Mouse (Mus musculus): Measurements from ENCODE around the gene Hdac7. TPM values are rescaled to one million over a fixed set of nuclear protein-coding genes. Genes with fewer than 3 reads are reported as not detected.

The Hdac7 gene
- polyA plus RNA-seq, 1 experiment from 2014 or later, result 210 TPM

DNA sequence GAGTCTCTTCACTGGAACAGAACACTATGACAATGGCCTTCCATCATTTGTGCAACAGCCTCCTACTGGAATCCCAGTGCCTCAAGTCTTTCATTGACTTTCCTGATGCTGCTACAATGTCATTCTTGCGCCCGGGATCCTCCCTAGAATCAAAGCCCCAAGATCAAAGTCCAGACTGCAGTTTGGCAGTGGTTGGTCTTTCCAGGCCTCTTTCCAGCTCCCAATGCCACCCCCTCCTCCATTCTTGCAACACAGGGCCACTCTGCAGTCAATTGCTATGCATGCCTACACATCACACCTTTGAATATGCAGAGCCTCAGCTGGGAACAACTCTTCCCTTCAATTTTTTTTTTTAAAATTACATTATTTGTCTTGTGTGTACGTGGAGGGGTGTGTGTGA, 16.1 kb upstream of the Hdac7 start:
- ChIA-PET CTCF (interaction anchor here (1.4 to 3.0 kb wide), 2 partner anchors 10 to 103 kb away, joined by 5 to 8 read pairs; partner anchors contain the start of gene Tmem106c), POLR2A (interaction anchor here (0.6 kb wide), 1 partner anchor 35 kb away, joined by 3 read pairs; no protein-coding TSS in a partner anchor)
- DNase-seq (ENCODE audit: low read depth, low spot score) (no peak), ATAC-seq (no peak)
- TF ChIP-seq CTCF (IDR thresholded peaks at IDR 0.05), result no peak
- in situ Hi-C loops (cut with MboI; ENCODE audit: low pct_unique_long_range_greater_than_20kb), result loop anchor here (10.0 to 25.0 kb wide), 2 partner anchors 194 to 302 kb away; partner anchors contain the start of genes Asb8 and Ccdc184
- no peaks in the 10 kb centered on the region for H3K27me3 ChIP-seq

GRCm38 (mm10) chr15:97858431-97858830, 14.1 kb upstream of the Hdac7 start:
- ChIA-PET CTCF (interaction anchor here (1.8 to 3.0 kb wide), 2 partner anchors 8 to 105 kb away, joined by 6 to 8 read pairs; partner anchors contain the start of gene Tmem106c), POLR2A (interaction anchor here (0.5 kb wide), 1 partner anchor 95 kb away, joined by 3 read pairs; no protein-coding TSS in a partner anchor)
- ATAC-seq, result no peak
- no peaks in the 10 kb centered on the region for H3K27me3 ChIP-seq
- TF ChIP-seq CTCF (IDR thresholded peaks at IDR 0.05), result no peak
- in situ Hi-C loops (cut with MboI; ENCODE audit: low pct_unique_long_range_greater_than_20kb), result loop anchor here (25.0 kb wide), 1 partner anchor 304 kb away; the partner anchor contains the start of genes Asb8 and Ccdc184
- DNase-seq (ENCODE audit: low read depth, low spot score), result no peak

- ChIA-PET POLR2A (interaction anchor here (0.6 to 1.0 kb wide), 2 partner anchors 98 to 153 kb away, joined by 3 to 6 read pairs; no protein-coding TSS in a partner anchor), CTCF (interaction anchor here (0.6 to 1.9 kb wide), 6 partner anchors 18 to 187 kb away, joined by 3 to 20 read pairs (median 3); partner anchors contain the start of gene Tmem106c)
- in situ Hi-C loops (cut with MboI; ENCODE audit: low pct_unique_long_range_greater_than_20kb), result loop anchor here (5.0 to 25.0 kb wide), 2 partner anchors 108 to 308 kb away; partner anchors contain the start of genes Asb8, Ccdc184 and Tmem106c
- no peaks in the 10 kb centered on the region for H3K27me3 ChIP-seq
- TF ChIP-seq CTCF (IDR thresholded peaks at IDR 0.05), result no peak
- no peak for ATAC-seq
- DNase-seq (ENCODE audit: low read depth, low spot score), result no peak
Measured at GRCm38 (mm10) chr15:97854551-97854950, 10.2 kb upstream of the Hdac7 start.

DNA sequence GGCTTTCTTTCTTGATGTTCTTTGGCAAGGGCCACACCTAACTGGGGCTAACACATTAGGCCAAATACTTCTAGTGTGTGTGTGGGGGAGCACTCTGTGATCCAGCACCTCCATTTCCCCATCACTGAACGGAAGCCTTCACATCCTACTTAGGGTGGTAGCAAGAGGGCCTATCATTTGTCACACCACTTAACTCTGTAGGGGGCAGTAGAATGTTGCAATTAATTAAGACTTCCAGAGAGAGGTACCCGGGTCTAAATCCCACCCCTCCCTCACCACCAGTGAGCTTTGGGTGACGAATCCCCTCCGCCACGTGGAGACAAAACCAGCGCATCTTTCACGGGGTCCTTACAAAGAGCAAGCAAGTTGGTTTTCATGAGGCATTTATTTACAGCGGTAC, 9.8 kb upstream of the Hdac7 start:
- no peak for ATAC-seq
- TF ChIP-seq CTCF (IDR thresholded peaks at IDR 0.05), result no peak
- no peaks in the 10 kb centered on the region for H3K27me3 ChIP-seq
- no peak for DNase-seq (ENCODE audit: low read depth, low spot score)
- in situ Hi-C loops (cut with MboI; ENCODE audit: low pct_unique_long_range_greater_than_20kb), result loop anchor here (5.0 to 25.0 kb wide), 2 partner anchors 108 to 308 kb away; partner anchors contain the start of genes Asb8, Ccdc184 and Tmem106c
- CTCF ChIA-PET, result interaction anchor here (0.6 to 1.9 kb wide), 8 partner anchors 17 to 196 kb away, joined by 3 to 20 read pairs (median 3); partner anchors contain the start of gene Tmem106c
- POLR2A ChIA-PET, result no interaction called here

DNA sequence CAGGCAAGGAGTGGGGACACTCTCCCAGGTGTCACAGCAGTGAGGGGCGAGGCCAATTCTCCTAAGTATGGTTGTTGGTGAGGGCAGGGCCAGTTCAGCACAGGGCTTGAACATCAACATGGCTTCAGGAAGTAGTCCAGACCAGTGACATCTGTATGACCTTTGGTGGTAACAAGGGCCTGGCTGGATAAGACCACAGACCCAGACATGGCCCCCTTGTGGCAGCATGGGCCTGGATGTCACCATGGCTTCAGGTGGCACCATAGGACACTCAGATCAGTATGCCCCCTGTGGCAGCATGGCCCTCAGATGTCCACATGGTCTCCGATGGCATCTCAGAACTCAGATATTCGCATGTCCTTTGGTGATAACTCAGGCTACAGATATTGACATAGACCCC, 8.0 kb upstream of the Hdac7 start:
- ATAC-seq, result no peak
- in situ Hi-C loops (cut with MboI; ENCODE audit: low pct_unique_long_range_greater_than_20kb), result loop anchor here (5.0 to 25.0 kb wide), 2 partner anchors 110 to 310 kb away; partner anchors contain the start of genes Asb8, Ccdc184 and Tmem106c
- ChIA-PET CTCF (interaction anchor here (2.6 to 5.6 kb wide), 5 partner anchors 69 to 186 kb away, joined by 23 to 31 read pairs (median 25); partner anchors contain the start of genes Slc48a1 and Tmem106c), POLR2A (no interaction called here)
- H3K27me3 ChIP-seq, result no peaks in the 10 kb centered on the region
- no peak for TF ChIP-seq CTCF (IDR thresholded peaks at IDR 0.05)
- DNase-seq (ENCODE audit: low read depth, low spot score), result no peak

DNA sequence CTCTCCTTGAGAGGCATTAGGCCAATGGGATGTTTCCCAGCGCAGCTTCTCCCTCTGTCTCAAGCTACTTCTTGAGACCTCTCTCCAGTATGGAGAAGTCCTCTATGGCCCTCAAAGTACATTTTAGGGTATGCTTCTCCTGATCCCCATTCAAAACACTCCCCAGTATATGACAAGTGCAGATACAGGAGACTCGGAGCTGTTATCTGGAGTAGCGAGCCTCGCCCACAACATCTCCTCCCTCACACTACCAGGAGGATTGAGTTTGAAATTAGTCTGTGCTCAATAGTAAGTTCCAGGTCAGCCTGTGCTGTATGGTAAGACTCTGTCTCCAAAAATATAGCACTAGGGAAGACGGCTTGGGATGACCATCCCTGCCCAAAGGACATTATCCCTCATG, 6.7 kb upstream of the Hdac7 start:
- ChIA-PET POLR2A (interaction anchor here (1.3 kb wide), 1 partner anchor 113 kb away, joined by 3 read pairs; the partner anchor contains the start of gene Tmem106c), CTCF (interaction anchor here (0.6 to 5.6 kb wide), 33 partner anchors 8 to 185 kb away, joined by 3 to 54 read pairs (median 9); partner anchors contain the start of genes Slc48a1 and Tmem106c)
- DNase-seq (ENCODE audit: low read depth, low spot score), result no peak
- in situ Hi-C loops (cut with MboI; ENCODE audit: low pct_unique_long_range_greater_than_20kb), result loop anchor here (5.0 to 25.0 kb wide), 2 partner anchors 111 to 311 kb away; partner anchors contain the start of genes Asb8, Ccdc184 and Tmem106c
- H3K27me3 ChIP-seq, result no peaks in the 10 kb centered on the region
- ATAC-seq, result no peak
- no peak for TF ChIP-seq CTCF (IDR thresholded peaks at IDR 0.05)

DNA sequence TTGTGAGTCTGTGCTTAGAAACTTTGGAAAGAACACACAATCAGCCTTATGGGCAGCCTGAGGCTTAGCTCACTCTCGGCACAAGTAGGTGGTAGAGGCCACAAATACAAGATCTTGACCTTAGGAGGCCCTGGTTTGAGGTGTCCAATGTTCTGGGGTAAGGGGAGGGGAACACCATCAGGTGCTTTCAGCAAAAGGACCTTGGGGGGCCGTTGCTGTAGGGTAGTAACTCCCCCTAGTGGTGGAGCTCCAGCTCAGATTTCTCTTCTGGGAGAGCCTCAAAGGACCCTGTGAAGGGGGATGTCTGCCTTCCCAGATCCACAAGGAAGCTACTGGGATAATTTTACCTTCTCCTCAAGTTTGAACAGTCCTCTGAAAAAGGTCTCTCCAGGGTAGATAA, 6.1 kb upstream of the Hdac7 start:
- ChIA-PET CTCF (interaction anchor here (0.7 to 5.6 kb wide), 32 partner anchors 9 to 184 kb away, joined by 3 to 54 read pairs (median 10); partner anchors contain the start of genes Slc48a1 and Tmem106c), POLR2A (interaction anchor here (0.5 to 2.8 kb wide), 6 partner anchors 21 to 113 kb away, joined by 3 to 15 read pairs (median 4); partner anchors contain the start of gene Tmem106c)
- TF ChIP-seq CTCF (IDR thresholded peaks at IDR 0.05), result peak; percentile 71
- DNase-seq (ENCODE audit: low read depth, low spot score) (no peak), ATAC-seq (no peak)
- in situ Hi-C loops (cut with MboI; ENCODE audit: low pct_unique_long_range_greater_than_20kb), result loop anchor here (5.0 to 25.0 kb wide), 2 partner anchors 112 to 312 kb away; partner anchors contain the start of genes Asb8, Ccdc184 and Tmem106c
- H3K27me3 ChIP-seq, result no peaks in the 10 kb centered on the region

- H3K27me3 ChIP-seq, result no peaks in the 10 kb centered on the region
- peak; percentile 24 for ATAC-seq
- in situ Hi-C loops (cut with MboI; ENCODE audit: low pct_unique_long_range_greater_than_20kb), result loop anchor here (5.0 kb wide), 2 partner anchors 57 to 132 kb away; no protein-coding TSS in a partner anchor
- TF ChIP-seq CTCF (IDR thresholded peaks at IDR 0.05), result peak; percentile 79
- DNase-seq (ENCODE audit: low read depth, low spot score), result no peak
- CTCF ChIA-PET, result interaction anchor here (0.8 to 5.6 kb wide), 31 partner anchors 11 to 183 kb away, joined by 3 to 54 read pairs (median 10); partner anchors contain the start of genes Slc48a1 and Tmem106c
- POLR2A ChIA-PET, result interaction anchor here (0.9 to 2.8 kb wide), 8 partner anchors 20 to 61 kb away, joined by 3 to 15 read pairs (median 4); no protein-coding TSS in a partner anchor
Measured at GRCm38 (mm10) chr15:97849116-97849911, 5.0 kb upstream of the Hdac7 start.

DNA sequence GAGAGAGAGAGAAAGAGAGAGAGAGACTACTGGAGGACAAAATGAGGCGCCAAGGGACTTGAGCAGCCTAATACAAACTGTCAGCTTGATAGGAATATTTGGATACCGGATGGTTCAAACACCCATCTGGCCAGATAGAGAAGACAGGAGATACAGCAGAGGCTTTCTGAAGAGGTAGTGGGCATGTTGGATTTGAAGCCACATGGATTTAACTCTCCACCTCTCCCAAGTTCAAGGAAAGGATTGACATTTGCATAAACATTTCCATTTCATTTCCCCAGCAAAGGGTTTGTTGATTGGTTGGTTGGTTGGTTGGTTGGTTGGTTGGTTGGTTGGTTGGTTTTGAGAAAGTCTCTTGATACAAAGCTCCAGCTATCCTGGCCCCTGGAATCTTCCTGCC, 3.6 kb upstream of the Hdac7 start:
- in situ Hi-C loops (cut with MboI; ENCODE audit: low pct_unique_long_range_greater_than_20kb), result loop anchor here (5.0 kb wide), 2 partner anchors 56 to 131 kb away; no protein-coding TSS in a partner anchor
- ChIA-PET POLR2A (interaction anchor here (0.6 to 2.8 kb wide), 7 partner anchors 8 to 171 kb away, joined by 3 to 15 read pairs (median 3); no protein-coding TSS in a partner anchor), CTCF (interaction anchor here (1.4 to 5.6 kb wide), 9 partner anchors 10 to 182 kb away, joined by 4 to 40 read pairs (median 19); no protein-coding TSS in a partner anchor)
- DNase-seq (ENCODE audit: low read depth, low spot score) (no peak), ATAC-seq (no peak)
- no peak for TF ChIP-seq CTCF (IDR thresholded peaks at IDR 0.05)
- H3K27me3 ChIP-seq, result no peaks in the 10 kb centered on the region

Data from Patski (cell line).